Mouse (Mus musculus) heart, embryonic 14.5 days (tissue): ENCODE data around the gene Barx2. TPM values are rescaled to one million over a fixed set of nuclear protein-coding genes. Genes with fewer than 3 reads are reported as not detected.

Experiments
- ATAC-seq: fragments of 200-750 bp; cut with Nextera tagmentation; 2 replicates; pipeline ENCODE4 v1.8.0; 2017; ENCODE audit warnings: low read depth, moderate TSS enrichment; ENCODE audit not compliant: insufficient number of reproducible peaks, insufficient read depth, low FRiP score
- H3K27ac ChIP-seq, 2 experiments: fragments of 200-500 bp in 1 of 2; fragments of 300-500 bp in 1 of 2; sonication (generic) in 1 of 2; replicated peaks in 1 of 2; 2 replicates each; pipeline ENCODE4 v1.5.1; 2012 to 2014; ENCODE audit warnings: low read depth in 2 of 2, low read length in 2 of 2, control low read depth in 1 of 2, mild to moderate bottlenecking in 1 of 2, mixed read lengths in 1 of 2; ENCODE audit not compliant: control insufficient read depth in 1 of 2, insufficient read depth in 1 of 2
- H3K27me3 ChIP-seq: fragments of 300-500 bp; sonication (generic); 2 replicates; pipeline ENCODE4 v1.6.1; 2014; ENCODE audit warnings: mild to moderate bottlenecking, low read length, control low read depth; ENCODE audit not compliant: control insufficient read depth, insufficient read depth
- H3K36me3 ChIP-seq: fragments of 300-500 bp; sonication (generic); 2 replicates; pipeline ENCODE4 v1.6.1; 2014; ENCODE audit warnings: mild to moderate bottlenecking, control low read depth, low read length, mixed read lengths; ENCODE audit not compliant: control insufficient read depth, insufficient read depth
- H3K4me1 ChIP-seq, 2 experiments: fragments of 200-500 bp in 1 of 2; fragments of 300-500 bp in 1 of 2; sonication (generic) in 1 of 2; 2 replicates each; pipeline ENCODE4 v1.6.1; 2012 to 2014; ENCODE audit warnings: low read length in 2 of 2, control low read depth in 1 of 2, mixed read lengths in 1 of 2; ENCODE audit not compliant: control insufficient read depth in 2 of 2, insufficient read depth in 2 of 2
- H3K4me2 ChIP-seq: fragments of 300-500 bp; sonication (generic); 2 replicates; pipeline ENCODE4 v1.6.1; 2014; ENCODE audit warnings: mild to moderate bottlenecking, low read length
- H3K4me3 ChIP-seq, 2 experiments: fragments of 200-500 bp in 1 of 2; fragments of 300-500 bp in 1 of 2; sonication (generic) in 1 of 2; 2 replicates each; pipeline ENCODE4 v1.5.1; 2012 to 2014; ENCODE audit warnings: low read length in 2 of 2, mild to moderate bottlenecking in 2 of 2, control low read depth in 1 of 2, low read depth in 1 of 2, moderate library complexity in 1 of 2; ENCODE audit not compliant: control insufficient read depth in 1 of 2, insufficient read depth in 1 of 2
- H3K9ac ChIP-seq: fragments of 300-500 bp; sonication (generic); 2 replicates; pipeline ENCODE4 v1.6.1; 2014; ENCODE audit warnings: mild to moderate bottlenecking, low read length
- H3K9me3 ChIP-seq: fragments of 300-500 bp; sonication (generic); 2 replicates; pipeline ENCODE4 v1.6.1; 2016; ENCODE audit warnings: low read length, control low read depth; ENCODE audit not compliant: control insufficient read depth
- WGBS: fragments of 180-500 bp; shearing (Covaris S2); extraction: QIAGEN DNeasy Blood & Tissue Kit; methylation state at CpG from one replicate; pipeline ENCODE4 v1.1.7; 2014; 5-methylcytosine and 5-hydroxymethylcytosine counted together
- polyA plus RNA-seq: library from polyadenylated mRNA; unstranded; fragments of >200 nt; fragmentation: Nextera tagmentation; extraction: Ambion mirVana; gene quantifications from 2 replicates; pipeline ENCODE4 v1.2.1, GENCODE M21; 2014

Barx2 gene
- polyA plus RNA-seq, 1 experiment from 2014 or later: not detected

DNA sequence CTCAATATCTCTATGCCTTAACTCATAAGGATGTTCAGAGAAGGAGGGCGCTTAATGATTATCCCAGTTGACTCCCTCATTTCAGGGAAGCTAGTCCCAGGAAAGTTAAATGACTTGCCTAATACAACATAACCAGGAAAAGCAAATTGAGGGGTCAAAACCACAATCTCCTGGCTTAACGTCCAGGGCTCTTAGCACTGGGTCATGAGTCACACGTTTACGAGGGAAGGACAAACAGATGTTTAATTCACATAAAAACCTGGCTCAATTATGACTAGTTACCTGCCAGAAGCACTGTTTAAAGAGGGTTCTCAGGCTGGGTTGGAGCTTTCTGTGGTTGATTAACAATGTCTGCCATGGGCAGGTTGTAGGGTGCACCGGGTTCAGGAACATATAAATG, 53.8 kb downstream of the Barx2 start:
- H3K36me3 ChIP-seq: no peaks in the 10 kb centered on the region
- H3K27me3 ChIP-seq: peaks cover 22% of the 10 kb centered on the region
- no peaks in the 10 kb centered on the region; a peak in 1 of 4 replicates for H3K4me1 ChIP-seq
- H3K9me3 ChIP-seq: no peaks in the 10 kb centered on the region
- no peak overlapping the region for H3K4me2 ChIP-seq
- H3K9ac ChIP-seq: no peak overlapping the region
- H3K4me3 ChIP-seq: no peak overlapping the region
- H3K27ac ChIP-seq: no peak overlapping the region
- 88% methylated on average over 5 of the region's 5 CpGs for WGBS
- ATAC-seq: no peak

DNA sequence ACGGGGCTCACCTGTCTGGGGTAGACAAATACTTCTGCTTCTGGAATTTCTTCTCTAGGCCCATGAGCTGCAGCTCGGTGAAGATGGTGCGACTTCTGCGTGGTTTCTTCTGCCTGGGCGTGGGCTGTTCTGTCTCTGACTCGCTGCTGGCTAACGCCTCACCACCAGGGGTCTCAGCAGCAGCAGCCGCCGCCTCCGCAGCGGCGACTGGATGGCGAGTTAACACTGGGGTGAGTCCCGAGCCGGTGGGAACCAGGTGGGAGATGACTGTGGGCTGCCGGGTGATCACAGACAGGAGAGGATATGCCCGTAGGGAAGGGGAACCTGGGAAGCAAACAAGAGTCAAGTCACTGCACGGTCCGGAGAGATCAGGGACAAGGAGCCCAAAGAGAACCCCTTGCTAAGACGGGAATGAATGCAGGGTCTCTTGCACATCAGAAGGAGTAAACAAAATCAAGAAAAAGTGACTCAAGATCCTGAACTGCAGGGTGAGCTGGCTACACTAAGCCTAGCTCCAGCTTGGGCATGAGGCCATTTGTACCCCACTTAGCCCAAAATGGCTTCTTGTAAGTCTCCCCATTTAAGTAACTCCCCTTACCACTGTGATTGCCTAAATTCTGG, 54.4 kb downstream of the Barx2 start:
- no peak overlapping the region for H3K27ac ChIP-seq
- H3K4me2 ChIP-seq: peak overlapping the region; percentile 59
- peak overlapping the region; percentile 6 to 15; a peak in 1 of 4 replicates for H3K4me3 ChIP-seq
- H3K27me3 ChIP-seq: peaks cover 22% of the 10 kb centered on the region
- H3K9me3 ChIP-seq: no peaks in the 10 kb centered on the region
- no peak for ATAC-seq
- no peaks in the 10 kb centered on the region for H3K36me3 ChIP-seq
- no peaks in the 10 kb centered on the region; a peak in 1 of 4 replicates for H3K4me1 ChIP-seq
- 7% methylated on average over 20 of the region's 20 CpGs for WGBS
- no peak overlapping the region for H3K9ac ChIP-seq

DNA sequence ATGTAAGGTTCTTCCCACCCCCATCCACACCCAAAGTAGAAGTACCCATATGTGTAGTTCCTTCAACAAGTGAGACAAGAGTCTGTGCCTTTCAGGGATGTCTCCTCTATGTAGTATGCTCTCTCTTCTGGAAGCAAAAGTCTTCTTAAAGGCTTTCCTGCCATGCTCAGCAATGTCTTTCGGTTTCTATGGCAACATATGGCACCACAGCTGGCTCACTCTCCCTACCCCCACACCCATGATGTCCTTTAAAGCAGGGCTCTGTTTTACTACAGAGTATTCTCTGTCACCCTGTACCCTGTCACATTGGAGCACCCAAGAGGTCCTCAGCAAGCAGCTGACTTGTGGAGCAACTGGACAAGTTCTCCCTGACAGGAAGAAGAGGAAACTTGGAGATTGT, 55.8 kb downstream of the Barx2 start:
- no peaks in the 10 kb centered on the region for H3K36me3 ChIP-seq
- H3K27ac ChIP-seq: no peak overlapping the region
- WGBS: 86% methylated on average over 1 of the region's 1 CpGs
- H3K4me3 ChIP-seq: no peak overlapping the region
- H3K4me2 ChIP-seq: no peak overlapping the region
- no peak overlapping the region for H3K9ac ChIP-seq
- ATAC-seq: no peak
- peaks cover 22% of the 10 kb centered on the region for H3K27me3 ChIP-seq
- H3K9me3 ChIP-seq: no peaks in the 10 kb centered on the region
- H3K4me1 ChIP-seq: no peaks in the 10 kb centered on the region; a peak in 1 of 4 replicates

DNA sequence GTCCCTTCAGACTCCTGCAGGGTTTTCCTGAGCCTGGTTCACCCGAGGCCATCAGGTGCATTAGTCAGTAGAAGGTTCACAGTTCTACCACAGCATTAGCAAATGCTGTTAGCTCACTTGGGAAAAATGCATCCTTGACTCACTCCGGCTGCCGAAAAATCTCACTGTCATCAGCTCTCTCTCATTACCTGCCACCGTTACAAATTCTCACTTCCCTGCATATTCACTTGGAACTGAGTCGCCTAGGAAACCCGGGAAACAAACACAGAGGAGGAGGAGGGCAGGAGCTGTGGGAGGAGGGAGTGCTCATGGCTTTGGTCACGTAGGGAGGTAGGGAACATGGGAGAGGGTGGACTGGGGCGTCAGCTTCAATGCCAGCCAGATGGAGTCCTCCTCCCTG, 56.8 kb downstream of the Barx2 start:
- Histone ChIP-seq H3K9me3 (no peaks in the 10 kb centered on the region), H3K27me3 (peaks cover 22% of the 10 kb centered on the region), H3K36me3 (no peaks in the 10 kb centered on the region), H3K4me2 (no peak overlapping the region), H3K4me1 (no peaks in the 10 kb centered on the region; a peak in 1 of 4 replicates), H3K27ac (no peak overlapping the region), H3K9ac (no peak overlapping the region), H3K4me3 (no peak overlapping the region)
- no peak for ATAC-seq
- WGBS: 22% methylated on average over 8 of the region's 8 CpGs

DNA sequence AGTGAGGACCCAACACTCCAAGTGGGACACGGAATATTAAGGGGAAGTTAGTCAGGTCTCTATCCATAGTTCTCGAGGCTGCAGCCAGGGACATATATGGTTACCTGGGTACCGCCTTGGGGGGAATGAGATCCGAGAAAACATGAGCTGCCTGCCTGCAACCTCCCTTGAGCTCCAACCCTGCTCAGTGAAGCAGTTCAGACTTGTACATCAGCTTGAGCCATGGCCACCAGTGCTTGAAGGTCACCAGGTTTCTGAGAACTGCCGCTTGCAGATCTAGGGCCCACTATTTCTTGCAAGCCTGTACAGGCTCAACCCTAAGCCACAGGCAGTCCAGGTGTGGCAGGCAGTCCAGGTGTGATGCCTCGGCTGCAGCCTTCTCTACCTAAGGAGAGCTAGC, 57.6 kb downstream of the Barx2 start:
- WGBS: 80% methylated on average over 6 of the region's 6 CpGs
- Histone ChIP-seq H3K27ac (no peak overlapping the region), H3K27me3 (peaks cover 22% of the 10 kb centered on the region), H3K9ac (no peak overlapping the region), H3K36me3 (no peaks in the 10 kb centered on the region), H3K4me1 (no peaks in the 10 kb centered on the region; a peak in 1 of 4 replicates), H3K4me3 (no peak overlapping the region), H3K4me2 (no peak overlapping the region), H3K9me3 (no peaks in the 10 kb centered on the region)
- ATAC-seq: no peak

DNA sequence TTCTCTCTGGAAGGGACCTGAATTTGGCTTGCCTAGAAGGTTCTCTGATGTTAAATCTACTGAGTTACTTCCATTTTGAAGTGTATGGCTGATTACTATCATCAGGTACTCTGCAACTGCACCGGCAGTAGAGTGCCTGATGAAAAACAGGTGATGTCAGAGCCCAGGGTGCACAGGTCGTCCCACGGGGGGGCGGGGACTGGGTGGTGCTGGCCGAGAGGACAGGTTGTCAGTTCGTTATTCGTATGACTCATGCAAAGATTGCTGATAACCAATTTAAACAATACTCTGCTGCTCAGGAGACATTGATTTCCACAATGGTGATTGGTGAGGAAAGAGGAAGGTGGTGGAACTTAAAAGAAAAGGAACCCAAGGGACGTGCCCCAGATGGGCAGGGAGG, 61.6 kb downstream of the Barx2 start:
- WGBS: 55% methylated on average over 8 of the region's 8 CpGs
- Histone ChIP-seq H3K27me3 (no peaks in the 10 kb centered on the region), H3K4me2 (no peak overlapping the region), H3K36me3 (no peaks in the 10 kb centered on the region), H3K9me3 (no peaks in the 10 kb centered on the region), H3K4me1 (no peaks in the 10 kb centered on the region), H3K9ac (no peak overlapping the region), H3K4me3 (no peak overlapping the region), H3K27ac (no peak overlapping the region)
- no peak for ATAC-seq

DNA sequence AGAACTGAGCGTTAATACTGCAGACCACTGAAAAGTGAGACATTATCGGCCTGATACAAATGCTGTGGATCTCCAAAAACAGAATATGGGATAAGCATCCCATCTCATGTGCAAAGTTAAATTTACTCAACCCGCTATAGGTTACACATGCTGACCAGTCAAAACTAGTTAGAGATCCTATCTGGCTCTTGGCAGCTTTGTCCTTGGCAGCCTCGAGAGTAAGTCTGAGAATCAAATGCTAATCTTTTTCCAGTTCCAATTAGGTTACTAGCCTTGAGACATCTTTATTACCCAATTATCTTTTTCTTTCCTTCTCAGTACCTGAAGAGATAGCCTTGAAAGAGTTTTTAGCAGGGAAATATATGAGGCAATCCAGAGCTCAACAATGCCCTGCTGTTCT, 62.6 kb downstream of the Barx2 start:
- 80% methylated on average over 4 of the region's 4 CpGs for WGBS
- no peaks in the 10 kb centered on the region for H3K27me3 ChIP-seq
- no peaks in the 10 kb centered on the region for H3K9me3 ChIP-seq
- no peak overlapping the region for H3K9ac ChIP-seq
- no peaks in the 10 kb centered on the region for H3K36me3 ChIP-seq
- no peak overlapping the region for H3K4me2 ChIP-seq
- no peak overlapping the region for H3K4me3 ChIP-seq
- H3K27ac ChIP-seq: no peak overlapping the region
- no peaks in the 10 kb centered on the region for H3K4me1 ChIP-seq
- no peak for ATAC-seq

DNA sequence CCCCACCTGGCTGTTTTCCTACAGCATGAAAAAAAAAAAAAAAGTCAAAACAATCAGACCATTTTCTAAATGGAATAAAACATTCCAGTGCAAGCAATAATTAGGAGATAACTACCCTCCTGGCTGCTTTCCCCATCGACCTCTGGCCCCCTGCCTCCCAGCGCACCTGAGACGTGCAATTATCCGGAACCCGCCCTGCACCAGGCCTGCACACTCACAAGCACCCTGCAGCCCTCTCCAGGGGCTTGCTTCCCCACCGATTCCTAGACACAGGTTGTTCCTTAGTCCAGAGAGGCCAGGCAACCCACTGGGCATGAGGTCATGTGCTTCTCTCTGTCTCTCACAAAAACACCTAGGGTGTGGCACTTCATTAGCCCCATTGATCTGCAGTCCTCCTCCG, 63.9 kb downstream of the Barx2 start:
- Histone ChIP-seq H3K4me2 (no peak overlapping the region), H3K27me3 (no peaks in the 10 kb centered on the region), H3K4me1 (no peaks in the 10 kb centered on the region), H3K9ac (no peak overlapping the region), H3K36me3 (no peaks in the 10 kb centered on the region), H3K27ac (no peak overlapping the region), H3K9me3 (no peaks in the 10 kb centered on the region), H3K4me3 (no peak overlapping the region)
- 74% methylated on average over 7 of the region's 7 CpGs for WGBS
- ATAC-seq: no peak
